Mouse (Mus musculus) thymus, adult 2 months (tissue): ENCODE measurements around the gene Gm12888. TPM values are rescaled to one million over a fixed set of nuclear protein-coding genes. Genes with fewer than 3 reads are reported as not detected.
"Not testable (repeated sequence)": the region's sequence is repeated elsewhere in the genome, so short reads cannot be mapped to it uniquely, and the experiment has no call there.

Source experiments
- DNase-seq: peaks from one replicate; pipeline ENCODE4 v3.0.0; 2021
- H3K27ac ChIP-seq: fragments of 200-500 bp; 2 replicates; pipeline ENCODE4 v1.5.1; 2012; ENCODE audit warnings: low read length, control low read depth; ENCODE audit not compliant: control insufficient read depth, insufficient read depth
- H3K27me3 ChIP-seq: fragments of 200-500 bp; 2 replicates; pipeline ENCODE4 v1.6.1; 2012; ENCODE audit warnings: mild to moderate bottlenecking, low read length, moderate library complexity, mixed read lengths; ENCODE audit not compliant: control insufficient read depth, insufficient read depth
- H3K36me3 ChIP-seq: fragments of 200-500 bp; 2 replicates; pipeline ENCODE4 v1.6.1; 2012; ENCODE audit warnings: mild to moderate bottlenecking, low read length, moderate library complexity; ENCODE audit not compliant: control insufficient read depth, insufficient read depth
- H3K4me1 ChIP-seq: fragments of 200-500 bp; replicated peaks from 2 replicates; pipeline ENCODE4 v1.6.1; 2012; ENCODE audit warnings: low read length; ENCODE audit not compliant: control insufficient read depth, insufficient read depth
- H3K4me3 ChIP-seq: fragments of 200-500 bp; 2 replicates; pipeline ENCODE4 v1.5.1; 2012; ENCODE audit warnings: mild to moderate bottlenecking, low read length, control low read depth, moderate library complexity; ENCODE audit not compliant: control insufficient read depth, insufficient read depth
- WGBS: fragments of 180-500 bp; shearing (Covaris S2); methylation state at CpG from one replicate; pipeline ENCODE4 v1.1.7; 2018; 5-methylcytosine and 5-hydroxymethylcytosine counted together
- polyA plus RNA-seq: library from polyadenylated mRNA; depleted of rRNA; stranded (reverse); fragments of >200 nt; gene quantifications from 2 replicates; pipeline ENCODE4 v1.2.3, GENCODE M21; 2012; rRNA removed

The Gm12888 gene
- polyA plus RNA-seq: not detected in 2 replicates

DNA sequence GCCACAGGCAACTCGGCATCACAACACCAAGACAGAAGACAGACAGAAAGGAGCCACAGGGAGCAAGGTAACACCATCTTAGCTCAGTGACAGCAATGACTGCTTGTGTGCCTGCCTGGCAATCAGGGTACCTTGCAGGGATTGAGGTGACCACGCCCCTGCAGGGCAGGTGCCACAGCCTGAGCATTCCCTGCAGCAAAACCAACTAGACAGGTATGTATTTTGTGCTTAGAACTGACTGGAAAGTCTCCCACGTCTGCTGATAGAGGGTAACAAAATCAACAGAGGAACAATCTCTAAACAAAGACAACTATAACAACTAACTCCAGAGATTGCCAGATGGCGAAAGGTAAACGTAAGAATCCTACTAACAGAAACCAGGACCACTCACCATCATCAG, at the start of gene Gm12888:
Gene Gm12888, minus strand, starts transcription at position 101 of the 400 bp plus-strand sequence.
- 81% methylated on average over 4 of the region's 5 CpGs for WGBS
- not testable (repeated sequence) for H3K27me3 ChIP-seq, H3K27ac ChIP-seq, H3K4me1 ChIP-seq, H3K4me3 ChIP-seq, H3K36me3 ChIP-seq, DNase-seq

Other genes with a start within 250 kb of the Gm12888 start
- 22.0 and 26.4 TPM in 2 replicates for gene Zmpste24, start 226.7 kb downstream of the Gm12888 start, polyA plus RNA-seq
- not detected in 2 replicates for gene Tmco2, start 215.7 kb downstream of the Gm12888 start, polyA plus RNA-seq
- 6.6 and 7.1 TPM in 2 replicates for gene Rlf, start 109.8 kb downstream of the Gm12888 start, polyA plus RNA-seq
- not detected in 2 replicates for gene Gm12886, start 98.2 kb upstream of the Gm12888 start, polyA plus RNA-seq